Mouse (Mus musculus): ENCODE results near the gene Kifc5b.

The Kifc5b gene

DNA sequence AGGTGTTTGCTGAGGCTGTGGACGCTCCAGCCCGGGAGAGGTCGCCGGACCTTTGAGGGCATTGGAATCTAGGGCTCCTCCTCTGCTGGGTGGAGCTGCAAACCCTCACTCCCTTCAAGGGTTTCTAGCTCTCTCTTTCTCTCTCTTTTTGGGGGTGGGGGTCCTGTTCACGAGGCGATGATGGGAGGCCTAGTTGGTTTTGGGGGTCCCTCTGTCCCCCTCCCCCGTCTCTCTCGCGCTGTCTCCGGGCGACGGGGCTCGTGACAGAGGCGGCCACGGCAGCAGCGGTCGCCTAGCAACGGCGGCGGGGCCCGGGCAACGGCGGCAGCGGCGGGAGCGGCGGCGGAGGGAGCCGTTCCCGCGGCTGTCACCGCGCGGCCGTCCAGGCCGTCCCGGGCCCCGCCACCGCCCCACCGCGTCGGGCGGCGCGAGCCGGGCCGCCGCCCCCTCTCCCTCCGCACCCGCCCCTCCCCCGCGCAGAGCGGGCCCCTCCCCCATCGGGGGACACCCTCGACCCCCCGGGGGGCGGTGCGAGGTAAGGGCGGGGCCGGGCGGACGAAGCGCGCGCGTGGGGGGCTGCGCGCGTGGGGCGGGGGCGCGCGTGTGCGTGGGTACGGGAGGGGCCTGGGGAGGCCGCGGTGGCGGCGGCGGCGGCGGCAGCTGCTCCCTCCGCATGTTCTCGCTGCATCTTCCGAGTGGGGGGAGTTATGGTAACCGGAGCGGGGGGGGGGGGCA lies 31.6 kb downstream of the Kifc5b start:
- peak; percentile 51 for DNase-seq

DNA sequence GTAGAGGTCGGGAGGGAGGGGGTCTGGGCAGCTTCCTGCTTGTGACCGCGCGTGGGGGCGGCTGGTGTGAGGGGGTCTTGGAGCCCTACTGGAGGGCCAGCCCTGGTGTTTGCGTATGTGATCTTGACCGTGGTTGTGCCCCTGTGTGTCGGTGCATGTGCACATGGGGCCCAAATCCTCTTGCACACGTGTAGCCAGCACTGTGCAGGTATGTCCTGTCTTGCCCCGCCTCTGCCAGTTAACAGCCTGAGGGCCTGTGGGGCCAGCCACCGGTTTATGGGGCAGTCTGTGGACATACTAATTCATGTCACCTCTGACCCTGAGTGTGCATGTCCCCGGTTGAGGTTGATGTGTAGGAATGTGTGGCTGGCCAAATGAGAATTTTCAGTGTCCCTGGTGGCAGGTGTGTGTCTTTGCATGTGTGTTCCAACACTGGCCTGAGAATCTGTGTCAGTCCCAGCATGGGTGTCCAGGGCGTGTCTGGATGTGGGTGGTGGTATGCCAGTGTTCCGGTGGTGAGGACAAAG lies 32.2 kb downstream of the Kifc5b start:
- DNase-seq, result peak; percentile 40

DNA sequence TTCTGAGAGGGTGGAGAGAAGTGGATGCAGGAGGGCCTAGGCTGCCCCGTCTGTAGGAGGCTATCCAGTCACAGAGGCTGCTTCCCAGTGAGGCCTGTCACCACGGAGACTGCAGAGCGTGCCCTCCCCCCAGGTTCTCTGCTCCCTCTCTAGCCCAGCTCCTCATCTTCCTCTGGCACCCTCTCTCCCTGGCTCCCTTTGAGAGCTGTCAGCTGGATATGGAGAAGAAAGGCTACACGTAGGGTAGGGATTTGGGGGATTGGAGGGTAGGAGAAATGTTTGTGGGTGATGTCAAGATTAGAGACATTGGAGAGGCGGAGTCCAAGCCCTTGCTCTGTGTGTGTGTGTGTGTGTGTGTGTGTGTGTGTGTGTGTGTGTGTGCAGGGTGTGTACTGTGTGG lies 33.0 kb downstream of the Kifc5b start:
- DNase-seq, result no peak

DNA sequence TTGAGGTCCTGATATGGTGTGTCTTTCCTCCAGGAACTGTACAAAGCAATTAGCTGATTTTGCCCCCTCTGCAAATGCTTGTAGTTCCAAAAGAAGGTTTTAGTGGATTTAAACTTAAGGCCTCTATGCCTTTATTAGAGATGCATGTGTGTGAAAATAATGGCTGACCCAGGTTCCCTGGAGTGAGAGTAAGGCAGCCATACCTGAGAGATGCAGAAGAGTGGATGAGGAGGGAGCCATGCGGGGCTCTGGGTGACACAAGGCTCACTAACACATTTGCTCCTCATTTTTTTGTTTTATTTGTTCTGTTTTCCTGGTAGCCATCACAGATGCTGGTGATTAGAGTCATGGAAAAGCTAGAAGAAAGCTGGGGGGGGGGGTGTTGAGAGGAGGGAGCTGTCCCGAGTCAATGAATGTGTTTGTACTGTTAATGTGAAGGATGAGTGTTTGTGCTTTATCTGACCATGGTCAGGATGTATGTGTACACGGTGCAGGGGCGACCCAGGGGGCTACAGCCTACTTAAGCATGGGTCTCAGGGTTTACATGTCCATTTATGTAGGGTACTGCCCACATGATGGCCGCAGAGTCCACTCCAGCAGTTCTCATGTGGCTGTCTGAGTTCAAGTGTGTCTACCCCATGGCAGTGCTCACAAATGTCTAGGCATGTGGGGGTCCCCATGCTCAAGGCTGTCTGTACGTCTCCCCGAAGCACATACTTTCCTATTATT lies 33.8 kb downstream of the Kifc5b start:
- no peak for DNase-seq

DNA sequence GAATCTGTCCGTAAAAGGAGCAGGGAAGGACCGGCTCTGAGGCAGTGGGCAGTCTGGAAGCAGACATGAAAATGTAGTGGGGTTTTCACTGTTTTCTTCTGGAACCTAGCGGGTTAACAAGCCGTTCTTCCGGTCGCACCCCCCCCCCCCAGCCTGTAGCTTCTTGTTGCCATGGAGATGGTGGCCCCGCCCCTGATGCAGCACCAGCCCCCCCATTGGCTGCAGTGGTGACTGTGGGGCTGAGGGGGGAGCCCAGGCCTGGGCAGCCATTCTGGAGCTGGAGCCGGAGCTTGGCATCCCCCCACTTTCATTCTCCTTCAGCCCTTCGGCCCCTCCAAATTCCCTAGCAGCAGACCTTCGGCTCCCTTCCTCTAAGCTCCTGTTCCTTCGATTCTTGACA lies 34.5 kb downstream of the Kifc5b start:
- peak; percentile 35 for DNase-seq

DNA sequence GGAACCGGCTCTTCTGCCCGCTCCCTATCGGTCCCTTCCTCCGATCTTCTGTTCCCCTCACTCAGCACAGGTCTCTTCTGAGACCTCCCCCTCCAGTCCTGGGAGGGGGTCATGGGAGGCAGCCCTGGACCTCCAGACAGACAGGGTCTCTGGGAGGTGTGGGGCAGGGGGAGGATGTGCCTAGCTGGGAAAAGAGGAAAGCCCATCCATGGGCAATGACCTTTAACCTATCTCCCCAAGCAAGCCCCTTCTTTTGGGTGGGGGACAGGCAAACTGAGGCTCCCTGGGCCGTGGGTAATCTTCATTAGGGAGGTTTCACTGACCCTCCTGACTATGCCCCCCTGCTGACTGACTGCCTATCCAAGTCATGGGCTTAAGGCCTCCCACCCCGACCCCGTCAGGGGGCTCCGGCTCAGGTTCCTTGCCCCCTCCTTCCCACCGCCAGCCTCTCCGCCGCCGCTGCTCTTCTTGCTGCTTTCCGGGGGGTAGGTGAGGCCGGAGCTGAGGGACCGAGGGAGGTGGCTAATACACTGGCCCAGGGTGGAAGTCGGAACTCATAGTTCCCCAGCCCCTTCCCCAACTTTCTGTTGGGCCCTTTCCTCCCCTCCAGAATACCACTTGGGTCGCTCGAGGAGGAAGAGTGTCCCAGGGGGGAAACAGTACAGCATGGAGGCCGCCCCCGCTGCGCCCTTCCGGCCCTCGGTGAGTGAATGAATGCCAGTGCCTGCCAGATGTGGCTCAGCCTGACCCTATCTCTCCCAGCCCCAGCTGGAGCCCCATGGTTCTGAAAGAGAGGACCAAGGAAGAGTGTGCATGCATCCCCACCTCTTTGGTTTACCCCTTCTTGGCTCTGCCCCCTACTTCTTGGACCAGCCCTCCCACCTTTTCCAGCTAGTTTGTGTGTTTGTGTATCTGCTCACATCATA lies 35.3 kb downstream of the Kifc5b start:
- no peak for DNase-seq

DNA sequence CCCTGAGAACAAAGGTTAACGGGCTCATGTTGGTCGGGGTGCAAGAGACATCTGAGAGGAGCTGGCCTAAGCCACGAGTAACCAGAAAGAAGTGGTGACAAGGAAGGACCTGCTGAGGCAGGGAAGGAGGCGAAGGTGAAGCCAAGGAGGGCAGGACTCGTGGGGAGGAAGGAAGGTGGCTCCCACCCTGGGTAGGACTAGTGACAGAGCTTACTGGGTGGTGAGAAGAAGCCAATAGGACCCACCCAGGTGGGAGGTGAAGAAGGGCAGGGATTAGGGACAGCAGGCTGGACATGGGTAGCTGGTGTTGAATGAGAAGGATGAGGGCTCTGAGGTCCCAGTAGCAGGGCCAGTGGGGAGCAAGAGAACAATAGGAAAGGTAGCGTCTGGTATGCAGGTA lies 36.3 kb downstream of the Kifc5b start:
- DNase-seq, result no peak

DNA sequence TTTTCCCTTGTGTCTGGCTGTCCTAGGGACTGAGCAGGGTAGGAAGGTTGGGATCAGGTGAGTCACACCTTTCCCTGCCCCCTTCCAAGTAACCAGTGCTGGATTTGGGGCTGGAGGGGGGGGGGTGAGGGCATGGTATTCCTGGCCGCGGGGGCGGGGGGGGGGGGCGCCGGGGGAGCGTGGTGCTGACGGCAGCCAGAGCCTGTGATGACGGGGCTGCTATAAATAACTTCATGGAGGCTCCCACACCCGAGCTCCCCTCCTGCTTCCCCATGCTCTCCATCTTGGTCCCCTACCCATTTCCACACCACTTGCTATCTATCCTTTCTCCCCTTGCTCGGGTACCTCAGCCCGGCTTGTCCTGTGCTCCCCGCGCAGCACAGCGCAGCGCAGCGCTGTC lies 36.8 kb downstream of the Kifc5b start:
- DNase-seq, result no peak

DNA sequence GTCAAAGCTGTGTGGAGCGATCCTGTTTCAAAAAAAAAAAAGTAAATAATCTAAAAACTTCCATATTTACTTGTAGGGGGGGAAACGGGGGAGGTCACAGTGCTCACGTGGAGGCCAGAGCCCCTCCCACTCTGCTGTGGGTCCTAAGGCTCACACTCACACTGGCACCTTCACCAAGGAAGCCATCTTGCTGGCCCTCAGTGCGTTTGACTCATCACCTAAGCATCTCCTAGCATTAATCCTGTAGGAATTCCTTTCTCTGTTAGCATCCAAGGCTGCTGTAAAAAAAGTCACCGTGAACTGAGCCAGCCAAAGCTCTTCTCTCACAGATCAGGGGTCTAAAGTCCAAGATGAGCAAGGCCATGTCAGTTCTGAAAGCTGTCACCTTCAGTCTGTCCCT lies 39.4 kb downstream of the Kifc5b start:
- DNase-seq, result no peak

DNA sequence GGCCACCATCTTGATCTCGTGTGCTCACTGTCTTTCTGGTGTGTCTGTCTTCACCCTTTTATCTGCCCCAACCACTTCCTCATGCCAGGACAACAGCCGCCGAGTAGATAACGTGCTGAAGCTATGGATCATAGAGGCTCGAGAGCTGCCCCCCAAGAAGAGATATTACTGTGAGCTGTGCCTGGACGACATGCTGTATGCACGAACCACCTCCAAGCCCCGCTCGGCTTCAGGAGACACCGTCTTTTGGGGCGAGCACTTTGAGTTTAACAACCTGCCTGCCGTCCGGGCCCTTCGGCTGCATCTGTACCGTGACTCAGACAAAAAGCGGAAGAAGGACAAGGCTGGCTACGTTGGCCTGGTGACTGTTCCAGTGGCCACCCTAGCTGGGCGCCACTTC lies 40.0 kb downstream of the Kifc5b start:
- DNase-seq, result no peak

DNA sequence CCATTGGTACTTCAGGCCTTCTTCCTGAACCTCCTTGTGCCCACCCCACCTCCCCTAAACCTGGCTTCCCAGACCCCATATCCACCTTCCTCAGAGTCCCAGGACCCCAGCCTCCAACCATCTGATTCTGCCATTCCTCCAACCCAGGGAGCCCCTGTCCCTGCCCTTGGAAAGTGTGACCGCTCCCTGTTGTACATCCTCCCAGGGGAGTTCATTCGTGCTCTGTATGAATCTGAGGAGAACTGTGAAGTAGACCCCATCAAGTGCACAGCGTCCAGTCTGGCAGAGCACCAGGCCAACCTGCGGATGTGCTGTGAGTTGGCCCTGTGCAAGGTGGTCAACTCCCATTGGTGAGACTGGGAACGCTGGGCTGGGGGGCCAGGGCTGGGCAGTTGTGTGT lies 41.0 kb downstream of the Kifc5b start:
- no peak for DNase-seq

DNA sequence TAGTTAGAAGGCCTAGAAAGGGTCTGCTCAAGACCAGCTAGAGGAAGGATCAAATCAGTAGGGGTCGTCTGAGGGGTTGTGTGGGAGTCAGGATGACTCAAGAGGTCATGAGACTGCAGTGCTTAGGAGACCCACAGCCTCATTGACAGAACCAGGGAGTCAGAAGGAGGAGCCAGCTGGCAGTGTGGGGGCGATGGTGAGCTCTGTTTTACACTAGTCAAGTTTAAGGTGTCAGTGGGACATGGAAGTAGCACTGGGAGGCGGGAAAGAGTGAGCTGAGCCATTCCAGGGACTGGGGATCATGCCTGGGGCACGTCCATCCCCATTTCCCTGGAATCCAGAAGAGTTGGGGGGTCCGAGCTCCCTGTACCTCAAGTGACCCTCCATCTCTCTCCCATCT lies 42.0 kb downstream of the Kifc5b start:
- DNase-seq, result no peak

DNA sequence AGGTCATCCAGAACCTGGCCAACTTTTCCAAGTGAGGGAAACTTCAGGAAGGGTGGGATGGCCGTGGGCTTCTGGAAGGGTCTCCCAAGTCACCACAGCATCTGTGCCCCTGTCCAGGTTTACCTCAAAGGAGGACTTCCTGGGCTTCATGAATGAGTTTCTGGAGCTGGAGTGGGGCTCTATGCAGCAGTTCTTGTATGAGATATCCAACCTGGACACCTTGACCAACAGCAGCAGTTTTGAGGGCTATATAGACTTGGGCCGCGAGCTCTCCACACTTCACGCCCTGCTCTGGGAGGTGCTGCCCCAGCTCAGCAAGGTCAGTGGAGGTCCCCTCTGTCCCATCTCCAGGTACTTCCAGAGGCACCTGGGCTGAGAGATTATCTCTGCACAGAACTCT lies 42.9 kb downstream of the Kifc5b start:
- no peak for DNase-seq

DNA sequence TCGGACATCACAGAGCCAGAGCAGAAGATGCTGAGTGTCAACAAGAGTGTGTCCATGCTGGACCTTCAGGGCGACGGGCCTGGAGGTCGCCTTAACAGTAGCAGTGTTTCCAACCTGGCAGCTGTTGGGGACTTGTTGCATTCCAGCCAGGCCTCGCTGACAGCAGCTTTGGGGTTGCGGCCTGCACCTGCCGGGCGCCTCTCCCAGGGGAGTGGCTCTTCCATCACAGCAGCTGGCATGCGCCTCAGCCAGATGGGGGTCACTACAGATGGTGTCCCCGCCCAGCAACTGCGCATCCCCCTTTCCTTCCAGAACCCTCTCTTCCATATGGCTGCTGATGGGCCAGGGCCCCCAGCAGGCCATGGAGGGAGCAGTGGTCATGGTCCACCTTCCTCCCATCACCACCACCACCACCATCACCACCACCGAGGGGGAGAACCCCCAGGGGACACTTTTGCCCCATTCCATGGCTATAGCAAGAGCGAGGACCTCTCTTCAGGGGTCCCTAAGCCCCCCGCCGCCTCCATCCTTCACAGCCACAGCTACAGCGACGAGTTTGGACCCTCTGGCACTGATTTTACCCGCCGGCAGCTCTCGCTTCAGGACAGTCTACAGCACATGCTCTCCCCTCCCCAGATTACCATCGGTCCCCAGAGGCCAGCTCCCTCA lies 44.8 kb downstream of the Kifc5b start:
- DNase-seq, result no peak

DNA sequence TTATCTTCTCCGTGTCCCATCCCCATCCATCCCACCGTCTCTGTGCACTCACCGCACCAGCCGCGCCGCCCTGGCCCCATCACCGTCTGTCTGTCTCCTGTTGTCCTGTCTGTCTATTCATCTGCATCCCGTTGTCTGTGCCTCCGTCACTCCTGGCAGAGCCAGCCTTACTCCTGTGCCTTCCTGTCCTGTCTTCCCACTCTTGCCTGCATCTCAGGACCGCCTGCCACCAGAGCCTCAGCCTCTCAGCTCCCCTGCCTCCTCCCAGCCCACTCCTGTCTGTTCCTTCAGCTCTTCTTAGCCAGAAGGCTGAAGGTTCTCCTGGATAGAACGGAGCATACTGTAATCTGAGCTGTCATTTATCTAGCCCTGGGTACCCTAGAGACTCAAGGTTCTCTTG lies 50.1 kb downstream of the Kifc5b start:
- DNase-seq, result no peak

DNA sequence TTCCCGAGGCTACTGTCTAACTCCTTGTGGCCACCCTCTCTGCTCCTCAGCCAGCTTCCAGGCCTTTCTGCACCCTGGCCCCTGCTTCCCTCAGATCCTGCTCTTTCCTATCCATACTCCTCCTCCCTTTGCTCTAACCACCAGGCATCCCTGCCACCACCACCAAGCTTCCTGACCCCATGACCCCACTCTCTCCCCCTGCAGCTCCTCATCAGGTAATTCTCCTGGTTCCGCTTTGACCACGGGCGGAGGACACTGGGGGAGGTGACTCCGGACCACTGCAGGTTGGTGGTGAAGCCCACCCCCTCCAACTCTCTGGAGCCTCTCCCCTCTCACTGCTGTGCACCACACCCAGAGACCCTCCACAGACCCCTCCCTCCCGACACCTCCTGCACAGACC lies 50.6 kb downstream of the Kifc5b start:
- no peak for DNase-seq

DNA sequence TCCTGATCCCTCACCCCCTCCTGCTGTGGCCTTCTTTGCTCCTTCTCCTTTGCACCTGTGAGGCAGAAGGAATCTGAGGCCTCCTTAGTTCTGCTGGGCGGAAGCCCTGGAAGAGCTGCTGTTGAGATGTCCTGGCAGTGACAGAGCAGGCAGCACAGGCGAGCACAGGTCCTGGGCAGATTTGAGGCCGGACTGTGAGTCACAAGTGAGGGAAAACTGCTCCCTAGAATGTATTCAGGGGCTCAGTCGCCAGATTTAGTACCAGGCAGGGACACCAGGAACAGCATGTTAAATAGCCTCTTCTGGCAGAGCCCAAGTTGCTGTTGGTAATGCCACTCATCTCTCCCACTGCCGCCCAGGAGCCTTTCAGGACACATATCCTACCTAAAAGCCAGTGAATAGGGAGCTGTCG lies 51.3 kb downstream of the Kifc5b start:
- DNase-seq, result no peak

DNA sequence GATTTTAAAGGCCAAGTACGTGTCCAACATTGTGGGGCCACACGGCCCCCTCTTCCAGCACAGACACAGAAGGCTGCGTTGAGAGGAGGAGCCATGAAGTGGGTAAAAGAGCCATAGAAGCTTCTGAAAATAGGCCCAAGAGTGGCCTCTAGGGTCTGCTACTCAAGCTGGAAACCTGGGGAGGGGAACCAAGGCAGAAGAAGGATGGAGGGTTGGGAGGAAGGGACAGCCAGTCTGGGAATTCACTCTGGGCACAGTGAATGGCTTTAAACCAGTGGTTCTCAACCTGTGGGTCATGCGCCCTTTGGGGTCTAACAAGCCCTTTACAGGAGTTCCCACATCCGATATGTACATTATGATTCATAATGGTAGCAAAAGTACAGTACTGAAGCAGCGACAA lies 52.4 kb downstream of the Kifc5b start:
- DNase-seq, result no peak

DNA sequence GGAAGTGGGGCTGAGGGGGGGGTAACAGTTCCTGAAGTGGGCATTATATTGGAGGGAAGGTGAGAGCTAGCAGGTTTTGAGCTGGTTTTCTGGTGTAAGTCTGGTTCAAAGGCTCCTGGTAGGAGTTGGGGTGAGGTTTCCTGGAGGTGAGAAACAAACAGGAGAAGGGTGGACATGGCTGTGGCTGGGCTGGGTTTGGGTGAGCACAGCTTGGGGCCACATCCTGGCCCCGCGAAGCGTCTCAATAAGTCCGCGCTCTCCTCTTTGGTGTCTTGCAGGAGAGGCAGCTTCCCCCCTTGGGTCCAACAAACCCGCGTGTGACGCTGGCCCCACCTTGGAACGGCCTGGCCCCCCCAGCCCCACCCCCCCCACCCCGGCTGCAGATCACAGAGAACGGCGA lies 53.3 kb downstream of the Kifc5b start:
- no peak for DNase-seq

DNA sequence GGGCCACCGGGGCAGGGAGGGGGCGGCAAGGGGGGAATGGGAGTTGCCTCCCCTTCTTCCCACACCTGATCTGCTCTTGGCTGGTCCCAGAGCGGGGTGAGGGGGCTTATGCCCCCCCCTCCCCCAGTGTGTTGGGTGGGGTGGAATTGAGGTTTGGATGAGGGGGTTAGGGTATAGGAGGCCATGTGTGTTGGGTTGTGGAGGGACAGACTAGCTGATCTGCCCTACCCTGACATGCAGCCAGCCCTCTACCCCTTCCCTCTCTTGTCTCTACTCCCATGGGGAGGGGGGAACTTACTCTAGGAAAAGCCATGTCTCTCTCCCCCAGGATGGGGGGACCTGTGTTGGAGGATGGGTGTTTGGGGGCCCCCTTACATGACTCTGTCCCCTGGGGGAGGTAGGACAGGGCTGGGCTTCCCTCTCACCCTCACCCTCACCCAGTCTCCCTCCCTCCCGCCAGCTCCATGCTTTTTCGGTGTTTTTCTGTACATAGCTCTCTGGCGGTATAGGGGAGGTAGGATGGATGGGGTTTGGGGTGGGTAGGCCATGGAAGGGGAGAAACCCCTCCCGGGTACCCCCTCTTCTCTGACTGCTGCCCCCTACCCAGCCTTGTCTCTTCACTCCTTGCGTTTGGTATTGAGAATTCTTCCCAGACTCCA lies 54.5 kb downstream of the Kifc5b start:
- DNase-seq, result no peak

DNA sequence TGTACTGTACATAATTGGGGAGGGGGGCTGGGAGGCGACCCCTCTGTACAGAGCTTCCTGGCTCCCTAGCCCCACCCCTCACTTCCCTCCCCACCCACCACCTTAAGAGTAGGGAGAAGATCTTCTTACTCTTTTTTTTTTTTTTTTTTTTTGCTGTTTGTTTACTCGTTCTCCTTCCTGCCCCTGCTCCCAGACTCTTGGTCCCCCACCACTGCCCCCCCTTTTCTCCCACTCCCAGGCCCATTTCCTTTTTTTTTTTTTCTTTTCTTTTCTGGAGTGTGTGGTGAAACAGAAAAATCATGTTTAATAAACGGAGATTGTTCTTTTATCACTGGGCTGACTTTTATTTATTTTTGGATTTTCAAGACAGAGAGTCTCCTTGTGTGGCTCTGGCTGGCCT lies 55.2 kb downstream of the Kifc5b start:
- no peak for DNase-seq

All from cerebellum, adult 8-10 months (tissue).